Mouse (Mus musculus): ENCODE results near the gene Card10.

DNA sequence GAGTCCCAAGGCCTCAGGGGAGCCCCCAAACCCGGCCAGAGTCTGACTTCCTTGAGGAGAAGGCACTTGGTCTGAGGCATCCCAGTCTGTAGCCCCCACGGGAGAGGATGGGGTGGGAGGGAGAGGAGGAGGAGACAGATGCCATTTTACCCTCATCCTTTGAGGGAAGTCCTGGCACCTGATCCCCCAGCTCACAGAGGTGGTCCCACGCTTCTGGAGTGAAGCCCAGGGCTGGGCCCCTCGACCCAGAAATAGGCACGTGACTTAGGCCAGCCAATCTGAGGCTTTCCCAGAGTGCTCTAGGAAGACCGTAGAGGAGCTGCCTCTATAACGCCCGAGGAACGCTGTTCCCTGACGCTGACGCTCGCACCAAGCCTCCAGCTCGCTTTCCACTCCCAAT, 41.7 kb downstream of the Card10 start:
- TF ChIP-seq CTCF (IDR thresholded peaks at IDR 0.05; ENCODE audit: insufficient read depth, low read depth, low read length), result no peak
- TF ChIP-seq POLR2A (IDR thresholded peaks at IDR 0.05; ENCODE audit: insufficient read depth, low read depth, low read length), result no peak
